Mouse (Mus musculus): Measurements from ENCODE around the gene Eya3. TPM values are rescaled to one million over a fixed set of nuclear protein-coding genes. Genes with fewer than 3 reads are reported as not detected.
"Not testable (repeated sequence)": the region's sequence is repeated elsewhere in the genome, so short reads cannot be mapped to it uniquely, and the experiment has no call there.

Gene Eya3
- 14.3 and 21.7 TPM in 2 replicates for polyA plus RNA-seq (2015; fragmentation: Nextera tagmentation; extraction: Ambion mirVana)

- Histone ChIP-seq H3K4me1 (replicated peaks) (peaks cover 22% of the 10 kb centered on the region), H3K9me3 (no peaks in the 10 kb centered on the region), H3K36me3 (peaks cover 11% of the 10 kb centered on the region), H3K4me3 (peak within 1 kb of the TSS; percentile 99), H3K4me2 (peak within 1 kb of the TSS; percentile 80), H3K27me3 (no peaks in the 10 kb centered on the region), H3K9ac (peak within 1 kb of the TSS; percentile 91), H3K27ac (replicated peaks) (peak within 1 kb of the TSS; percentile 86)
- peak; percentile 99 for ATAC-seq (ENCODE audit: low read depth)
- WGBS, result under 1% methylated on average over 41 of the region's 41 CpGs
These were observed at the start of gene Eya3 for GRCm38 (mm10) chr4:132638461-132639190. Gene Eya3 (plus strand): TSS chr4:132638987.

DNA sequence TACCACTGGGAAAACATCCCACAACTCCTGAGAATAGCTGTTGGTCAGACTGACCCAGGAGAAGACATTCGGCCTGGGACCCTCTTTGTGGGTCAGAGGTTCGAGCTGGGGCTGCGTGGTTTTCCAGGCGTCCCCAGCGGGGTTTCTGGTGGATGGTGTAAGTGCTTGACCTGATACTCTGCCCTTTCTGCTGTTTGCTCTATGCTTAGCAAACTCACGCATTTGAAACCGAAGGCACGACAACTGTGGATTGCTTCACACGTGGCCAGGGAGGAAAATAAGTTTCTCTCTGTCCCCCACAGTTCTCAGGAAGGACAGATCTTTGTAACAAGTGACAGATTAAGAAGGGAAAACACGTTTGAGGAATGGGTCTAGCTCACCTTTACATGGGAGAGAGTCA, 48.1 kb upstream of the Eya3 start:
- Histone ChIP-seq H3K27me3 (no peaks in the 10 kb centered on the region), H3K4me3 (no peak overlapping the region), H3K9me3 (no peaks in the 10 kb centered on the region; the same call in 1 of the 2 replicates), H3K9ac (no peak overlapping the region), H3K4me1 (replicated peaks) (no peaks in the 10 kb centered on the region), H3K4me2 (no peak overlapping the region), H3K27ac (replicated peaks) (no peak overlapping the region), H3K36me3 (no peaks in the 10 kb centered on the region)
- no peak for ATAC-seq (ENCODE audit: low read depth)
- 87% methylated on average over 10 of the region's 10 CpGs for WGBS

GRCm38 (mm10) chr4:132592958-132593357, 45.8 kb upstream of the Eya3 start:
- Histone ChIP-seq H3K27ac (replicated peaks) (no peak overlapping the region), H3K4me2 (no peak overlapping the region), H3K9ac (no peak overlapping the region), H3K9me3 (no peaks in the 10 kb centered on the region; the same call in 1 of the 2 replicates), H3K4me1 (replicated peaks) (no peaks in the 10 kb centered on the region), H3K36me3 (no peaks in the 10 kb centered on the region), H3K4me3 (no peak overlapping the region), H3K27me3 (no peaks in the 10 kb centered on the region)
- 93% methylated on average over 9 of the region's 9 CpGs for WGBS
- no peak for ATAC-seq (ENCODE audit: low read depth)

DNA sequence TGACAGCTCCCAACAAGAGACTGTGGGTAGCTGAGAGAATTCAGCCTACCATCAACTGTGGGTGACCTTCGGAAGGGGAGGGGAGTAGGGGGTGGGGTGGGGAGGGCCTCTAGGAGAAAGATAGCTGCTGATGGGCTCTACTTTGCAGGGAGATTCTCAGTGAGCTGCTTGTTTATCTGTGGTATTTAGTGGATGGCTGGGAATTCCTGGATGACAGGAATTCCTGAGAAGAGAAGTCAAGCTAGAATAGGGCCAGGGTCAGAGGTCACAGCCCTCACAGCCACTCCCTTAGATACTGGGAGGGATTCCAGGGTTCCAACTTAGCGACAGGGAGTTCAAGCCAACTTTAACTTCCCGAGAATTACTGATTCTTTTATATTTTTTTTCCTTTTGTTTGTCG, 44.6 kb upstream of the Eya3 start:
- Histone ChIP-seq H3K9ac (no peak overlapping the region), H3K4me1 (replicated peaks) (no peaks in the 10 kb centered on the region), H3K4me3 (no peak overlapping the region), H3K27ac (replicated peaks) (no peak overlapping the region), H3K36me3 (no peaks in the 10 kb centered on the region), H3K9me3 (no peaks in the 10 kb centered on the region), H3K4me2 (no peak overlapping the region), H3K27me3 (no peaks in the 10 kb centered on the region)
- 45% methylated on average over 4 of the region's 4 CpGs for whole genome bisulfite sequencing
- no peak for ATAC-seq (ENCODE audit: low read depth)

GRCm38 (mm10) chr4:132598861-132599260, 39.9 kb upstream of the Eya3 start:
- WGBS, result 86% methylated on average over 2 of the region's 2 CpGs

DNA sequence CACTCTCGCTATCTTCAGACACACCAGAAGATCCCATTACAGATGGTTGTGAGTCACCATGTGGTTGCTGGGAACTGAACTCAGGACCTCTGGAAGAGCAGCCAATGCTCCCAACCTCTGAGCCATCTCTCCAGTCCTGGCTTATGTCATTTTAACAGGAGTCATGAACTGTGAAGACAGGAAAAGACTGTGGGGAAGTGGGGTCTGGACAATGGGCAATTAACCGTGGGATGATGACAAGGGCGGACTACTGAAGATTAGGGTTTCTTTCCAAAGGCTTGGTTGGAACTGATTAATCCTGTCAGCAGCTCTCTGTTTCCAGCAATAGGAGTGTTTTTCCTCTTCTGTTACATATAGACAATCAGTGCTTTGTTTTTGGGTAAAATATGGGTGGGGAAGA, 39.0 kb upstream of the Eya3 start:
- Histone ChIP-seq H3K9ac (no peak overlapping the region), H3K4me3 (no peak overlapping the region), H3K27me3 (no peaks in the 10 kb centered on the region), H3K36me3 (no peaks in the 10 kb centered on the region), H3K27ac (replicated peaks) (no peak overlapping the region), H3K9me3 (no peaks in the 10 kb centered on the region), H3K4me2 (no peak overlapping the region), H3K4me1 (replicated peaks) (no peaks in the 10 kb centered on the region)
- ATAC-seq (ENCODE audit: low read depth), result no peak
- 88% methylated on average over 3 of the region's 3 CpGs for WGBS

More at GRCm38 (mm10) chr4:132598861-132599260, 39.9 kb upstream of the Eya3 start:
- Histone ChIP-seq H3K4me3 (no peak overlapping the region), H3K4me1 (replicated peaks) (no peaks in the 10 kb centered on the region), H3K27ac (replicated peaks) (no peak overlapping the region), H3K4me2 (no peak overlapping the region), H3K9me3 (no peaks in the 10 kb centered on the region), H3K9ac (no peak overlapping the region), H3K36me3 (no peaks in the 10 kb centered on the region), H3K27me3 (no peaks in the 10 kb centered on the region)
- ATAC-seq (ENCODE audit: low read depth), result no peak

DNA sequence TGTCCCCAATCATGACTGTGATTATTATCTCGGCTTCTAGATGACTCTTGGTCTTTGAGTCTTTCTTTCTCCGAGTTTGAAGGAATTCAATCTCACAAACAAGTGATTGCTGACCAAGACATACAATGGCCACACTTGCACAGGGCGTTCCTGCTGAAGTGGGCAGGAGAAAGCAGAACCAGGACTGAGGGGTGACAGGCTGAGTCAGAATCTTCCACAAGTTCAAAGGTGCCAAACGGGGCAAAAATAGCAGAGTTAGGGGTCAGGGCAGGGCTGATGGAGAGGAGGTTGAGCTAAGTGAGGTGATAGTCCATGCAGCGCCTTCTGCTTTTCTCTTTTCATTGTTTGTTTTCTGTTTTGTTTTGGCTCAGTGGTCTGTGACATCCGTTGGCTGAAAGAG, 38.3 kb upstream of the Eya3 start:
- no peak for ATAC-seq (ENCODE audit: low read depth)
- H3K9ac ChIP-seq, result no peak overlapping the region
- H3K36me3 ChIP-seq, result no peaks in the 10 kb centered on the region
- H3K27me3 ChIP-seq, result no peaks in the 10 kb centered on the region
- no peaks in the 10 kb centered on the region for H3K9me3 ChIP-seq
- no peak overlapping the region for H3K4me2 ChIP-seq
- 88% methylated on average over 6 of the region's 6 CpGs for WGBS
- H3K4me1 ChIP-seq (replicated peaks), result no peaks in the 10 kb centered on the region
- no peak overlapping the region for H3K4me3 ChIP-seq
- H3K27ac ChIP-seq (replicated peaks), result no peak overlapping the region

- WGBS, result 85% methylated on average over 5 of the region's 5 CpGs
These were observed 37.5 kb upstream of the Eya3 start for GRCm38 (mm10) chr4:132601242-132601641.

DNA sequence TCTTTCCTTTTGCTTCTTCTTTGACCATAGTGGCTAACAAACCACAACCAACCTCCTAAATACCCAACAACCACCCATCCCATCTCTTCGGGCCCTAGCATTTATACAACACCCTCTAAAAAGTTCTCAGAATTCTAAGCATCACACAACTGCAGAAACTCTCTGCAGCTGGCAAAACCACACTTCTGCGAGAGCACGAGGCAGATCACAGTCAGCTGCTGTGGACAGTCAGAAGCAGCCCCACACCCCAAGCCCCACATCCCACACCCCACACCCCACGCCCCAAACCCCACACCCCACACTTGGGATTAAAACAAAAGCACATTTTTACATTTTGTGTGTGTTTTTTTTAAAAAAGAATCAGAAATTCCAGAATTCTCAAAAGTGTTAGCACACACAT, 35.3 kb upstream of the Eya3 start:
- Histone ChIP-seq H3K36me3 (no peaks in the 10 kb centered on the region), H3K27me3 (no peaks in the 10 kb centered on the region), H3K4me1 (replicated peaks) (no peaks in the 10 kb centered on the region), H3K9ac (no peak overlapping the region), H3K27ac (replicated peaks) (no peak overlapping the region), H3K9me3 (no peaks in the 10 kb centered on the region), H3K4me3 (no peak overlapping the region), H3K4me2 (no peak overlapping the region)
- WGBS, result 84% methylated on average over 4 of the region's 4 CpGs
- ATAC-seq (ENCODE audit: low read depth), result no peak

More at GRCm38 (mm10) chr4:132601242-132601641, 37.5 kb upstream of the Eya3 start:
- not testable (repeated sequence) for ATAC-seq (ENCODE audit: low read depth); H3K27me3 ChIP-seq; H3K4me1 ChIP-seq (replicated peaks); H3K36me3 ChIP-seq; H3K9me3 ChIP-seq; H3K4me3 ChIP-seq; H3K4me2 ChIP-seq; H3K9ac ChIP-seq; H3K27ac ChIP-seq (replicated peaks)

- Histone ChIP-seq H3K36me3 (no peaks in the 10 kb centered on the region), H3K27ac (replicated peaks) (no peak overlapping the region), H3K27me3 (no peaks in the 10 kb centered on the region), H3K4me3 (no peak overlapping the region), H3K4me2 (no peak overlapping the region), H3K4me1 (replicated peaks) (no peaks in the 10 kb centered on the region), H3K9ac (no peak overlapping the region), H3K9me3 (no peaks in the 10 kb centered on the region)
- ATAC-seq (ENCODE audit: low read depth), result no peak
- 82% methylated on average over 5 of the region's 5 CpGs for WGBS
These were observed 33.0 kb upstream of the Eya3 start for GRCm38 (mm10) chr4:132605816-132606215.

DNA sequence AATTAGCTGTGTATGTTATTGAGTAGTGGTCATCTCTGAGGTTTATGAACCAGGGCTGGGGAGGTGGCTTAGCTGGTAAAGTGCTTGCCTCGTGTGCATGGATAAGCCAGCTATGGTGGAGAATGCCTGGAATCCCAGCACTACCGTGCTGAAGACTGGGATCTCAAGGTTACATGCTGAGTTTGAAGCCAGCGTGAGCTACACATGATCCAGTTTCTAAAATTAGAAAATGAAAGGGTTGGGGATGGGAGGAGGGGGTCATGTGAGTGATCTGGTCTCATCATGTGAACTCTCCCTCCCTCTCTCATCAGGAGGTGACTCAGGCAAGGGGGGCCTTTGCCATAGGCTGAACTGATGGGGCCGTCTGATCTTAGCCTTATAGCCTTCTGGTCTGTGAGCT, 30.6 kb upstream of the Eya3 start:
- WGBS, result 60% methylated on average over 4 of the region's 4 CpGs
- Histone ChIP-seq H3K9ac (no peak overlapping the region), H3K9me3 (no peaks in the 10 kb centered on the region), H3K27ac (replicated peaks) (no peak overlapping the region), H3K4me3 (no peak overlapping the region), H3K36me3 (no peaks in the 10 kb centered on the region), H3K4me1 (replicated peaks) (no peaks in the 10 kb centered on the region), H3K4me2 (no peak overlapping the region), H3K27me3 (no peaks in the 10 kb centered on the region)
- no peak for ATAC-seq (ENCODE audit: low read depth)

GRCm38 (mm10) chr4:132610301-132610984, 28.3 kb upstream of the Eya3 start:
- Histone ChIP-seq H3K4me3 (no peak overlapping the region), H3K9ac (no peak overlapping the region), H3K36me3 (no peaks in the 10 kb centered on the region), H3K27ac (replicated peaks) (no peak overlapping the region), H3K9me3 (no peaks in the 10 kb centered on the region), H3K4me1 (replicated peaks) (no peaks in the 10 kb centered on the region), H3K27me3 (no peaks in the 10 kb centered on the region), H3K4me2 (no peak overlapping the region)
- WGBS, result 81% methylated on average over 3 of the region's 3 CpGs
- no peak for ATAC-seq (ENCODE audit: low read depth)

All from neural tube, embryonic 13.5 days (tissue).